Mouse (Mus musculus) adrenal gland, postnatal 25 days (tissue): ENCODE measurements at regions not wholly inside any gene's neighbourhood (a gene's known extent, or its start where the extent isn't known, plus 50 kb on each side); places are given as distances from the start of the nearest gene placed in this dataset.

Experiments used
- DNase-seq: peaks from one replicate; pipeline ENCODE4 v3.0.0; 2021; ENCODE audit warnings: mixed read lengths

GRCm38 (mm10) chr9:47350301-47350700, 179.7 kb upstream of the Cadm1 start:
- no peak for DNase-seq

DNA sequence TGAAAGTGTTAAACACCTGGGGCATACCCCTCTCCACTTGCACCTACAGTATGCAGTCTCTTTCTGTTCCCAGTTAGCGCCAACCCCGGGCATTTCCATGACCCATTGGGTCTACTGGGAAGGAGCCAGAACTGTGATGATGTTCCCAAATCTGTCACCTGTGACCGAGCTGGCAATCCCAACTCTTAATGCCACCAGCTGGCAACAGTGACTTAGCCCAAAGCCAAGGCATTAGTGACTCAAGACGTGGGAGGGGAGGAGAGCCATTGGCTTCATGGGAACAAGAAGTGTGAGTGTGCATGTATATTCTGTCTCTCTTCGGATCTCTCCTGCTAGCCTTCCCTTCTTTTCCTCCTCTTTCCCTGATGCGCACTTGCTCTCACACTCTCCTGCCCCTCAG, 178.9 kb upstream of the Cadm1 start:
- DNase-seq: peak; percentile 5

DNA sequence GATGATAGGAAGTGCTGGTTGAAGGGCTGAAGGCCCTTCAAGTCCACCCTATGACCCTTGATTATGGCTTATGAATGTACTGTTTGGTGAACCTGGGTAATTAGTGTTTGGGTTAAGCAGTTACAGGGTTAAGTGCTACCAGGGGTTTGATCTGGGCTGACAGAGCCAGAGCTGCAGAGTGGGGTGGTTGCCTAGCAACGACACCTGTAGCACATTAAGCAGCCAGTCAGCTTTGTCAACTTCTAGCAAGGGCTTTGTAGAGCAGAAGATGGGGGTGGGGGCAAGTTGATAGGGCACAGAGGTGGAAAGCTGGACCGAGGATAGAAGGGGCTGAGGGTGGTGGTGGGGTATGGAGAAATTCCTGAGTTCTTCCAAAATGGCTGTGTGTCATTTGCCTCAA, 177.0 kb upstream of the Cadm1 start:
- DNase-seq: no peak

DNA sequence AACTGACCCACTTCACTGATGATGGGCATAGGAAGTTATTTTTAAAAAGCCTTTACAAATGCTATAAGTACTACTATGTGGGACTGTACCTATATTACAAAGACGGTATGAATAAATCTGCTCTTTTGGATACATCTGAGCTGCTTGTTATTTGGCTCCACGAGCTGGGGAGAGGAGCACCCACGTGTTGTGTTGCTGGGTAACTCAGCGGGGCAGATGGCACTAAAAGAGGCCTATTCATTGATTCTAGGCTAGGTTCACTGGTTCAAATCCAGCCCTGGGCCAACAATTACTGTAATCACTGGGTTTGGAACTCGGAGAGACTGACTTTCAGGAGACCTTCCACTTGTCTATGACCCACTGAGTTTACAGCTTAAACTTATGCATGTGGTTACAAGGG, 176.0 kb upstream of the Cadm1 start:
- no peak for DNase-seq

- no peak for DNase-seq
Observed at GRCm38 (mm10) chr9:47354423-47354822, 175.6 kb upstream of the Cadm1 start.

DNA sequence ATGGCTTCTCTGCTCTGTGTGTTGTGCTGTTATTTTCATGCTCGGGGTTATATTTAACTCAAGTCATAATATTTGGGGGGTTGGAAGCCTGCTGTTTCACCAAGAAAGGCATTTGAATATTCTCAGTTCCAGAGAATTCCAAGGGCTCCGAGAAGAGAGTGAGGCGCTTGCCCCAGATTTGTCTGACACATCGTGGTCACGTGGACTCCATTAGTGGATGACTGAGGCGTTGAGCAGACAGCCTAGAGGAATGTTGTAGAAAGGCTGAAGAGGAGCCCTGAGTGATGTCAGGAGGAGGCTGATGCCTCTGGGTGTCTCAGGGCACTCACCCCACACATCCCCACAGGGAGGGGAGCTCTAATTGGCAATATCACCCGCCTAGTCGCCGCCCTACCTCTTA, 175.1 kb upstream of the Cadm1 start:
- DNase-seq: no peak

DNA sequence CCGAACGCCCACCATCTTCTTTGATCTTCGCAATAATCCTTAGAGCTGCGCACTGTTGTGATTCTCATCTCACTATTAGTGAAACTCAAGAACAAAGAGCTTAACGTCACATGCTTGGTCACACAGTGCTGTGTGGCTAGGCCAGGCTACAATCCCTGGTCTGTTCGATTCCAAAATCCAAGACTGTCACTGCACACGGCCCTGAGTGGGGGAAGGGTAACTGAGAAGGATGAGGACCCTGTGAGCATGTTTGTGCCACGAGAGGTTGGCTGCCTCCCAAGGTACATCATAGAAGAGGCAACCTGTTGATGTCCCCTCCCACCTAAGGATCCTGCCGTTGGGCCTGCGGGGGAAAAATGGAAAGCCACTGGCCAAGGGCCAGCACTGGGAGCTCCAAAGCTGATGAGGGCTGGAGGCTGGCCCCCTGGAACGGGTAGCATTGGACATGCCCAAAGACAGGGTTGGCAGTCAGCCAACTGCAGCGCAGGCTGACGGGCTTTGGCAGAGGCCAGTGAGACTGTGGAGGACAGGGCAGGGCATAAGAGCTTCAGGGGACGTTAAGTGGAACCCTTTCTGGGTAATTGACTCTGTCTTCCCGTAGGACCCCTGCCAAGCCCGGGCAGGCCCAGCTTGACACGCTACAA, 172.1 kb upstream of the Cadm1 start:
- DNase-seq: peak; percentile 54

DNA sequence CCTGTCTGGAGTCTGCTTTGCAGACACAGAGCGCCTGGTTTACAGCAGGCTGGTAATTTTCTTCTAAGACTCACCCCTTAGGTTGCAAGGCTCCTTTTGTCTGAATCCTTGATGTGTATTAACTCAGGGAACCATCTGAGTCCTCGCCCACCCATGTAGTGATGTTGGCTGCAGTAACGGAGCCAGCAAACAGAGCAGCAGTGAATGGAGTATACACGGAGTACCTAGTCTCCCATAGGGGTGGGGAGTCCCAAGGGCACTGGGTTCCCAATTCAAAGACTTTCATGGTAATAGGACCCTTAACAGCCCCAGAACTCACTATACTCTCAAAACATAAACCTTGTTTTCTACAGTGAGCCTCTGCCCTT, 171.6 kb upstream of the Cadm1 start:
- DNase-seq: no peak

GRCm38 (mm10) chr9:47363086-47363485, 166.9 kb upstream of the Cadm1 start:
- DNase-seq: no peak

DNA sequence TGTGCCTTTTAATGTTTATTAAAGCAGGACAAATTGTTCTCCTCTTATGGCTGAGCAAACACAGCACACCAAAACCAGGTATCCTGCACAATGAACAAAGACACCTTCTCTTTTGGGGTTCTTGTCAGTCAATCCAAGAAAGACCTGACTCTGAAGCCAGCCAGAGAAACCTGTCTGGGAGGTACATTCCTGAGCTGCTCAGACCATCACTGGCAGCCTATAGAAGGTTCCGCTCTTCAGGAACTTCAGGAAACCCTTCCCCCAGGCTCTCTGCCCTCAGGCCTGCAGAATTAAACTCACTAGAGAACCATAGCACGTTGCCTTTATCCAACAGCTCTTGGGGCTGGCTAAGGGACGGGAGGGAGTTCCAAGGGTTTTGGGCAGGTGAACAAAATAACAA, 165.2 kb upstream of the Cadm1 start:
- no peak for DNase-seq

DNA sequence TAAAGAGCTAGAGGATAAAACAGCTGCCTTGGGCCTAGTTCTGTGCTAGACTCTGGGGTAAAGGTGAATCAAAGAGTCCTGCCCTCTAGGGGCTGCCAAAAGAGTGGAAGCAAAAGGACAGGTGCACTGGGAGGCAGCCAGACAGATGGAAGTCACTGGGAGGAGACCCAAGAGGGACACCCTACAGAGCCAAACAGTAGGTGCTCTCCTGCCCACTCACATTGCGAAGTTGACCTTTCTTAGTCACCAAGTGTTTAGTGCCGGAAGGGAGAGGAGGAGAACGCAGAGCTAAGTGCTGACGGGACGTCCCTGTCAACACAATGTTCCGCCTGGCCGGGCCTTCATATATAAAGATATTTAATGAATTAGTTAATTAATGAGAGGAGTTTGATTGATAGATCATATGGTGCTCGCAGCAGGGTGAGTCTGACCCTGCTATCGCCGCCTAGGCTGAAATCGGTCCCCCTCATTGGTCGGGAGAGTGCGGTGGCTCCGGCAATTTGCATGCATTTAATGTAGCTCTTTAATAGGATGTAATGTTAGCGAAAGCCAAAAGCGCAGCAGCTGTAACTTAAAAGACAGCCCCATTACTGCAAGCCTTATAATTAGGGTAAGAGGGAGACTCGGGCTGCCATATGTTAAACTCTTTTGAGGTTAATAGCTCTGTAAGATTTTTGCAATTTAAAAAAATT, 162.6 kb upstream of the Cadm1 start:
- DNase-seq: no peak

- DNase-seq: no peak
Observed at GRCm38 (mm10) chr9:47368015-47368901, 161.7 kb upstream of the Cadm1 start.

GRCm38 (mm10) chr9:47372296-47372695, 157.7 kb upstream of the Cadm1 start:
- no peak for DNase-seq

- DNase-seq: no peak
Observed at GRCm38 (mm10) chr9:47374086-47374485, 155.9 kb upstream of the Cadm1 start.

DNA sequence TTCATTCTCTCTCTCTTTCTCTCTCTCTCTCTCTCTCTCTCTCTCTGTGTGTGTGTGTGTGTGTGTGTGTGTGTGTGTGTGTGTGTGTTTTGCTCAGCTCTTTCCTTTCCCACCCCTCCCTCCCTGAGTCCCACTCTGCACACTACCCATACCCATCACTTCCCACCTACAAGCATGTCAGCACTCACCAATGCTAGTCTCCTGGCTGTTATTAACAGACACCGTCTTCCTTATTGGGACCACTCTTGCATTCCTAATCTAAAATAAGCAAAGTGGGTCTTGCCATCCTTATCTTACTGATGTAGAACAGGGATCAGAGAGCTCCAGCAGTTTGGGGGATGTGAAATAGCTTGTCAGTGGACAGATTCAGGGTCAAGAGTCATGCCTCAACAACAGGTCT, 153.3 kb upstream of the Cadm1 start:
- DNase-seq: no peak

DNA sequence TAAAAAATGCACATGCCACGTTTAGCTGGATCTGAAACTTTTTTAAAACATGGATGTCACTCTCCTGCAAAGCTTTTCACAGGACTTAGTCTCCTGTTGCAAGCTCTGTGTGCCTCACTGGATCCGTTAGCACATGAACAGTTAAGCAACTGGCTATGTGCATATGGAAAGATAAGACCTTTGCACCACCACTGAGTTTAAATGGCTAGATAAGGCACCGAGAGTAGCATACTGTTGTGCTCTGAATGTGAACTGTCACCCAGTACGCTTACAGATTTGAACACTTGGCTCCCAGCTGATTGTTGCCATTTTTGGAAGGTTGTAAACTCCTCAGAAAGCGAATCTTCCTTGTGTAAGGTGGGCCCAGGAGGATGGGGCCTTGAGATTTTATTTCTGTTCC, 151.4 kb upstream of the Cadm1 start:
- no peak for DNase-seq

GRCm38 (mm10) chr9:47380361-47380760, 149.6 kb upstream of the Cadm1 start:
- DNase-seq: no peak

DNA sequence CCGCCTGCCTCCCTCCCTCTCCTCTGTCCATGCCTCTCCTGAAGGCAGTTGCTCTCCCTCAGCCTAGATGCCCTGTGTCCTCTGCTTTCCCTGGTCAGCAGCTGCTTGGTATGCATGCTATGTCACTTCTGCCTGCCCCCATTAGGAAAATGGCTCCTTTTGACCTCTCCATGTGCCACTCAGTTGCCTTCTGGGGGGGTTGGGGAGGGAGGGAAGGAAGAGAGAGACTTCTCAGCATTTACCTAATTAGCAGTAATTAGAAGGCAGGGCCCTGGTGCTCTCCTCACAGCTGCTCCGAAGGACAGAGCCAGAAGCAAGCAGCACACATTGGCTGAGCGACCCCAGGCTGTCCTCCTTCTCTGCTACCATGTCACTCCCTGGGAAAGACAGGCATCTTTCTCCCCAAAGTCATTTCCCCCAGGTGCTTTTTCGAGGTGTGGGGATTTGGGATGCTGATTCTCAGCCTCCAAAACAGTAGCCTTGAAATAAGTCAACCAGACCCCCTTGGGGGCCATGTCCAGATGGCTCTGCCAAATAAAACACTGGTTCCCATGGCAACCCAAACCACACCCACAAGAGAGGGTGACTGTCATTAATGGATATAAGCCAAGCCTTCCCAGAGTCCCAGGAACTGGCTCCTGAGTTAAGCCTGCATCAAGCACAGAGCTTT, 145.7 kb upstream of the Cadm1 start:
- no peak for DNase-seq

GRCm38 (mm10) chr9:47386646-47387045, 143.3 kb upstream of the Cadm1 start:
- DNase-seq: no peak

DNA sequence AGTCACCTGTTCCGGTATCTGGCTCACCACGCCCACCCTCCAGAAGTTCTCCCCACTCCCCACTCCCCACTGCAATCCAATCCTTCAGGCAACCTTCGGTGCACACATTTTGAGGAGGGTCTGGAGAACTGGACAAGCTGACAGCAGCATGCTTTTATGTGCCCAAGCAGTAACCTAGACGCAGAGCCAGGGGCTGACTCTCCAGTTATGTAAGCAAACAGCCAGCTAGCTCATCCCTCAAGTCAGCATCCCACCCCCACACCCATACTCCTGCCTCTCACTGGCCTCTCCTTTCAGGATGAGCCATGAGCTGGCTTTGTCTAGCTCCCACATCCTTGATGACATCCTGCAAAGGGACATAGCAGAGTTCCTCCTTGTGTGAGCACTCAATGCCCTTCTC, 142.8 kb upstream of the Cadm1 start:
- DNase-seq: no peak

GRCm38 (mm10) chr9:47387716-47388300, 142.2 kb upstream of the Cadm1 start:
- DNase-seq: no peak

DNA sequence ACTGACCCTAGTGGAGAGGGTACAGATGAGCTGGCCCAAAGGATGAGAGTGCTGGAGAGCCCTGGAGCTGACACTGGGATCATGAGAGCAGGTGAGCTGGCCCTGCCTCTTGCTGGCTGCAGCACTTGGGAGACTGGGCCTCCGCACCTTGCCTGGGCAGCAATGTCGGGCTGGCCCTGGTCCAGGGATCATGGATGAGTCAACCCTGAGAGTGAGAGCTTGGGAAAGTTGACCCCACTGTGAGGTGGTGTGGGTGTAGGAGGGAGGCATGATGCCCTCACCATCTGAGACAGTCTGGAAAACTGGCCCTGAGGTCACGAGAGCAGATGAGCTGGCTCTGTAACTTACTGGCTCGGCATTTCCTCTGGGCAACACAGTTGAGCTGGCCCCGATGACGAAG, 140.1 kb upstream of the Cadm1 start:
- no peak for DNase-seq

GRCm38 (mm10) chr9:47391669-47392068, 138.3 kb upstream of the Cadm1 start:
- DNase-seq: no peak
